Mouse (Mus musculus): ENCODE data around the gene Kcnk2.

GRCm38 (mm10) chr1:189173479-189173878 is 228.6 kb downstream of the Kcnk2 start:
- TF ChIP-seq CTCF (IDR thresholded peaks at IDR 0.05; ENCODE audit: low read depth, low read length) (no peak), POLR2A (IDR thresholded peaks at IDR 0.05; ENCODE audit: borderline replicate concordance, low read depth, low read length) (no peak)

All from bone marrow macrophage, adult 2 months (primary cell).